Mouse (Mus musculus) embryo, embryonic 11.5 days (tissue): Measurements from ENCODE around the gene Tmsb10.

ENCODE experiments used
- DNase-seq: peaks from one replicate; pipeline ENCODE4 v3.0.0-alpha.2; 2012; ENCODE audit warnings: low read depth, low spot score

Tmsb10 gene

DNA sequence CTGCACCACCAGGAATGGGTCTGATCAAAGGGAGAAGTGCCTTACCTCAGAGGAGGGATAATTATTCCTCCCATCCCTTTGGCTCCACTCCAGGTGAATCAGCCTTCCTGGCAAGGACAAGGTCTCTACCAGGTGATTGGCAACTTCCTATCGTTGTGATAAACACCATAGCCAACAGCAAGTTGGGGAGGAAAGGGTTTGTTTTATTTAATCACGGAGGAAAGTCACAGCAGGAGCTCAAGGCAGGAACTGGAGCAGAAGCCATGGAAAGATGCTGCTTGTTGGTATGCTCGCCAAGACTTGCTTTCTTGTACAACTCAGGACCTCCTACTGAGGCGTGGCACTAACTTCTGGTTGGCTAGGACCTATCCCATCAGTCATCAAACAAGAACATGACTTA is 47.3 kb downstream of the Tmsb10 start:
- DNase-seq: no peak
